Mouse (Mus musculus) naive thymus-derived CD4-positive, alpha-beta T cell, adult 2 months (primary cell): Measurements from ENCODE around the gene Klk15.

Experiments
- DNase-seq: peaks from one replicate; pipeline ENCODE4 v3.0.0-alpha.2; 2011; ENCODE audit warnings: low read depth

Klk15 gene

DNA sequence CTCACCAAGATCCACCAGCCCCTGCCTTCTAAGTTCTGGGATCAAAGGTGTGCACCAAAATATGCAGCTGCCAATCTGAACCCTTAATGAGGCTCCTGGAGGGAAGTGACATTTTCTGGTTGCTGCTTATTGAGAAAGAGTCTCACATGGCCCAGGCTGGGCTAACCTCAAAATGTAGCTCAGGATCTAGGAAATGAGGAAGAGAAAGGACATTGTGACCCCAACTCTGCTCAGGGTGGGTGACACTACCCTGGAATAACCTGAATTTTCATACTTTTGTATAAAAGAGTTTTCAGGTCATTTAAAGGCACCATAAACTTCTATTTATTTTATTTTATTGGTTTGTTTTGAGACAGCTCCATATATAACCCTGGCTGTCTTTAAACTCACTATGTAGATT, 52.1 kb downstream of the Klk15 start:
- DNase-seq, result no peak
